Mouse (Mus musculus) limb, embryonic 11.5 days (tissue): Measurements from ENCODE around the gene Proz. TPM values are rescaled to one million over a fixed set of nuclear protein-coding genes. Genes with fewer than 3 reads are reported as not detected.

Experiments used
- polyA plus RNA-seq: library from polyadenylated mRNA; unstranded; fragments of >200 nt; fragmentation: Nextera tagmentation; extraction: Ambion mirVana; gene quantifications from 2 replicates; pipeline ENCODE4 v1.2.1, GENCODE M21; 2014

Gene Proz
- polyA plus RNA-seq, 1 experiment from 2014 or later: 0.24 TPM

Other genes starting within 250 kb of the Proz start
- gene Mcf2l, start 187.1 kb upstream of the Proz start, polyA plus RNA-seq: 9.4 and 9.7 TPM in 2 replicates
- not detected in 2 replicates for gene F7, start 34.9 kb upstream of the Proz start, polyA plus RNA-seq
- gene F10, start 23.6 kb upstream of the Proz start, polyA plus RNA-seq: 0.67 and 1.1 TPM in 2 replicates
- 55.7 and 57.4 TPM in 2 replicates for gene Pcid2, start 44.5 kb downstream of the Proz start, polyA plus RNA-seq
- gene Cul4a, start 44.7 kb downstream of the Proz start, polyA plus RNA-seq: 107 and 108 TPM in 2 replicates
- 214 and 221 TPM in 2 replicates for gene Lamp1, start 98.2 kb downstream of the Proz start, polyA plus RNA-seq
- 15.7 and 17.7 TPM in 2 replicates for gene Grtp1, start 139.7 kb downstream of the Proz start, polyA plus RNA-seq
- not detected in 2 replicates for gene Adprhl1, start 193.2 kb downstream of the Proz start, polyA plus RNA-seq
- gene Dcun1d2, start 227.2 kb downstream of the Proz start, polyA plus RNA-seq: 26.9 and 28.7 TPM in 2 replicates
- gene Tmco3, start 227.3 kb downstream of the Proz start, polyA plus RNA-seq: 35.9 and 38.6 TPM in 2 replicates